Mouse (Mus musculus) intestine, embryonic 15.5 days (tissue): Measurements from ENCODE around the gene Idh3a. TPM values are rescaled to one million over a fixed set of nuclear protein-coding genes. Genes with fewer than 3 reads are reported as not detected.

Source experiments
- ATAC-seq: fragments of 200-750 bp; cut with Nextera tagmentation; 2 replicates; pipeline ENCODE4 v1.8.0; 2017; ENCODE audit warnings: moderate TSS enrichment, moderate library complexity
- H3K27ac ChIP-seq: fragments of 300-500 bp; sonication (generic); 2 replicates; pipeline ENCODE4 v1.5.1; 2015; ENCODE audit warnings: mild to moderate bottlenecking, inconsistent platforms
- H3K27me3 ChIP-seq: fragments of 300-500 bp; sonication (generic); replicated peaks from 2 replicates; pipeline ENCODE4 v1.6.1; 2015; ENCODE audit warnings: inconsistent platforms
- H3K36me3 ChIP-seq: fragments of 300-500 bp; sonication (generic); 2 replicates; pipeline ENCODE4 v1.6.1; 2015; ENCODE audit warnings: inconsistent platforms
- H3K4me1 ChIP-seq: fragments of 300-500 bp; sonication (generic); replicated peaks from 2 replicates; pipeline ENCODE4 v1.6.1; 2015; ENCODE audit warnings: inconsistent platforms
- H3K4me2 ChIP-seq: fragments of 300-500 bp; sonication (generic); replicated peaks from 2 replicates; pipeline ENCODE4 v1.6.1; 2015; ENCODE audit warnings: mild to moderate bottlenecking, inconsistent platforms
- H3K4me3 ChIP-seq: fragments of 300-500 bp; sonication (generic); replicated peaks from 2 replicates; pipeline ENCODE4 v1.5.1; 2015; ENCODE audit warnings: inconsistent platforms
- H3K9ac ChIP-seq: fragments of 300-500 bp; sonication (generic); 2 replicates; pipeline ENCODE4 v1.6.1; 2015; ENCODE audit warnings: inconsistent platforms
- H3K9me3 ChIP-seq: fragments of 300-500 bp; sonication (generic); 2 replicates; pipeline ENCODE4 v1.6.1; 2016; ENCODE audit warnings: inconsistent platforms
- WGBS: fragments of 180-500 bp; shearing (Covaris S2); methylation state at CpG from one replicate; pipeline ENCODE4 v1.1.7; 2015; 5-methylcytosine and 5-hydroxymethylcytosine counted together
- polyA plus RNA-seq: library from polyadenylated mRNA; unstranded; fragments of >200 nt; fragmentation: Nextera tagmentation; extraction: Ambion mirVana; gene quantifications from 2 replicates; pipeline ENCODE4 v1.2.1, GENCODE M21; 2015

The Idh3a gene
- polyA plus RNA-seq: 194 and 206 TPM in 2 replicates

GRCm38 (mm10) chr9:54586199-54587061 is at the start of gene Idh3a:
Gene Idh3a, plus strand, starts transcription at chr9:54586334.
- WGBS: under 1% methylated on average over 73 of the region's 73 CpGs
- Histone ChIP-seq H3K4me1 (0 out of 2 replicates have a peak, but pooled peaks cover 7% of the 10 kb centered on the region), H3K36me3 (no peaks in the 10 kb centered on the region; the same call in 1 of the 2 replicates), H3K27me3 (no peaks in the 10 kb centered on the region), H3K9ac (peak within 1 kb of the TSS; percentile 87), H3K4me2 (peak within 1 kb of the TSS; percentile 70), H3K4me3 (peak within 1 kb of the TSS; percentile 96), H3K9me3 (no peaks in the 10 kb centered on the region), H3K27ac (peak within 1 kb of the TSS; percentile 13; the same call in 1 of the 2 replicates)
- peak; percentile 99 for ATAC-seq

GRCm38 (mm10) chr9:54537030-54537429 is 49.1 kb upstream of the Idh3a start:
- no peak for ATAC-seq
- Histone ChIP-seq H3K4me1 (no peaks in the 10 kb centered on the region), H3K27me3 (no peaks in the 10 kb centered on the region), H3K4me3 (no peak overlapping the region), H3K9ac (no peak overlapping the region), H3K27ac (no peak overlapping the region), H3K9me3 (no peaks in the 10 kb centered on the region), H3K4me2 (no peak overlapping the region), H3K36me3 (no peaks in the 10 kb centered on the region)
- WGBS: 54% methylated on average over 4 of the region's 4 CpGs

DNA sequence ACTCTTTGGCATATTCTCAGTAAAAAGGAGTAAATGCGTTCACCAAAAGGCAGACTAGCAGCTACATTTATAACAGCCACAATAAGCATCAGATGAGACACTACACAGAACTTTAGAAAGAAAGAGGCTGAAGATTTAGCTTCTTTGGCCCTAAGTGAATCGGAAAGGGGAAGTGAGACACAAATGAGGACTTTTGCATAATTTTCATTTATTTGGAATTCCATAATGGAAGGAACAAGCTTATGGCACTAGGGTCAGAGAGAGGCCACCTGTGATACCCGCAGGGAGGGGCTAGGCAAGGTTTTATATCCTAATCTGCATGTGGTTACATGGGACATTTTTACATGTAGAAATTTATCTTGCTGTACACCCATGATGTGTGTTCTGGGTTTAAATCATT is 48.7 kb upstream of the Idh3a start:
- Histone ChIP-seq H3K9me3 (no peaks in the 10 kb centered on the region), H3K4me3 (no peak overlapping the region), H3K9ac (no peak overlapping the region), H3K4me2 (no peak overlapping the region), H3K4me1 (no peaks in the 10 kb centered on the region), H3K27ac (no peak overlapping the region), H3K36me3 (no peaks in the 10 kb centered on the region), H3K27me3 (no peaks in the 10 kb centered on the region)
- ATAC-seq: no peak
- 68% methylated on average over 3 of the region's 3 CpGs for WGBS

DNA sequence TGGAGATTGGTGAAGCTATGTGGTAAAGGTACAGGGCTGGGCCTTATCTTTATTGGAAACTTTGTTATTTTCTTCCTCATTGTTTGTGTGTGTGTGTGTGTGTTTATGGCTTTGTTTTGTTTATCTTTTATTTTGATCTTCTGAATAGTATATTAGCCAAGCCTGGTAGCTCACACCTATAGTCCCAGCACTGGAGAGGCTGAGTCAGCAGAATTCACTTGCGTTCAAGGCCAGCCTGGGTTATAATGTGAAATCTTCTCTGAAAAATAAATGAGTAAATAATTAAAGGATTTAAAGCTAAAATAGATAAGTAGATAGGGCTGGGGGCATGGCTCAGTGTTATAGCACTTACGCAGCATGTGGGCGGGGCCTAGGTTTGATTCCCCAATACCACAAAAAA is 47.9 kb upstream of the Idh3a start:
- ATAC-seq: no peak
- no peaks in the 10 kb centered on the region for H3K9me3 ChIP-seq
- H3K4me3 ChIP-seq: no peak overlapping the region
- no peak overlapping the region for H3K27ac ChIP-seq
- H3K27me3 ChIP-seq: no peaks in the 10 kb centered on the region
- no peak overlapping the region for H3K9ac ChIP-seq
- H3K4me2 ChIP-seq: no peak overlapping the region
- WGBS: 93% methylated on average over 3 of the region's 3 CpGs
- no peaks in the 10 kb centered on the region for H3K36me3 ChIP-seq
- no peaks in the 10 kb centered on the region for H3K4me1 ChIP-seq

- no peak within 1 kb of the TSS for H3K27ac ChIP-seq
- ATAC-seq: no peak
- H3K4me2 ChIP-seq: no peak within 1 kb of the TSS
- no peaks in the 10 kb centered on the region for H3K9me3 ChIP-seq
- H3K9ac ChIP-seq: no peak within 1 kb of the TSS
- WGBS: 91% methylated on average over 14 of the region's 14 CpGs
- no peaks in the 10 kb centered on the region for H3K36me3 ChIP-seq
- H3K27me3 ChIP-seq: no peaks in the 10 kb centered on the region
- no peaks in the 10 kb centered on the region for H3K4me1 ChIP-seq
- H3K4me3 ChIP-seq: no peak within 1 kb of the TSS
Observed at GRCm38 (mm10) chr9:54538684-54539083, 47.5 kb upstream of the Idh3a start, which contains the start of gene Sh2d7. Gene Sh2d7, plus strand, starts transcription at chr9:54538984.

DNA sequence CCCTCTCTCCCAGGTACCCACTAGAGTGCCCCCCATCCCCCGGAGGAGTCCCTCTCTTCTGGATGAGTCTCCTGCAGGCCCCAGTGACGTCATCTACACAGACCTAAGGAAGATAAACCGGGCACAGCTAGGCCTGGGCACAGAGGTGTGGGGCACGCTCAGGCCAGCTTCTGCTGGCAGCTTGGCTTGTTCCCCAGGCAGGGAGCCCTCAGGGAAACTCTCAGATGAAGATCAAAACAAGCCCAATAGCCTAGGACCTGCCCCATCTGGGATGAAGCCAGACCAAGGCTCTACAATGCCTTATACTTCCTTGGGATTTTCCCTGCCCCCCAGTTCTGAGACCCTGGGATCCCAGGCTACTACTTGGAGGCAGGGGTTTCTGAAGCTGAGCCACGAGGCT is 45.3 kb upstream of the Idh3a start:
- H3K4me2 ChIP-seq: no peak overlapping the region
- no peak overlapping the region for H3K27ac ChIP-seq
- H3K27me3 ChIP-seq: no peaks in the 10 kb centered on the region
- WGBS: 72% methylated on average over 5 of the region's 5 CpGs
- H3K4me3 ChIP-seq: no peak overlapping the region
- no peak overlapping the region for H3K9ac ChIP-seq
- H3K9me3 ChIP-seq: no peaks in the 10 kb centered on the region
- H3K36me3 ChIP-seq: no peaks in the 10 kb centered on the region
- no peaks in the 10 kb centered on the region for H3K4me1 ChIP-seq
- ATAC-seq: no peak

- H3K9me3 ChIP-seq: no peaks in the 10 kb centered on the region
- no peaks in the 10 kb centered on the region for H3K4me1 ChIP-seq
- H3K4me2 ChIP-seq: no peak overlapping the region
- no peak overlapping the region for H3K9ac ChIP-seq
- WGBS: 89% methylated on average over 9 of the region's 9 CpGs
- no peaks in the 10 kb centered on the region for H3K36me3 ChIP-seq
- no peaks in the 10 kb centered on the region for H3K27me3 ChIP-seq
- H3K4me3 ChIP-seq: no peak overlapping the region
- H3K27ac ChIP-seq: no peak overlapping the region
- no peak for ATAC-seq
Observed at GRCm38 (mm10) chr9:54544212-54544953, 41.8 kb upstream of the Idh3a start.

- Histone ChIP-seq H3K9me3 (no peaks in the 10 kb centered on the region), H3K27me3 (no peaks in the 10 kb centered on the region), H3K4me3 (no peak overlapping the region), H3K27ac (no peak overlapping the region), H3K9ac (no peak overlapping the region), H3K36me3 (no peaks in the 10 kb centered on the region), H3K4me1 (no peaks in the 10 kb centered on the region), H3K4me2 (no peak overlapping the region)
- ATAC-seq: no peak
- WGBS: 95% methylated on average over 4 of the region's 4 CpGs
Observed at GRCm38 (mm10) chr9:54544954-54545315, 41.2 kb upstream of the Idh3a start.

- Histone ChIP-seq H3K36me3 (no peaks in the 10 kb centered on the region), H3K27me3 (no peaks in the 10 kb centered on the region), H3K4me3 (no peak overlapping the region), H3K4me1 (no peaks in the 10 kb centered on the region), H3K27ac (no peak overlapping the region), H3K9ac (no peak overlapping the region), H3K4me2 (no peak overlapping the region), H3K9me3 (no peaks in the 10 kb centered on the region)
- WGBS: 18% methylated on average over 5 of the region's 5 CpGs
- ATAC-seq: no peak
Observed at GRCm38 (mm10) chr9:54547536-54547935, 38.6 kb upstream of the Idh3a start.

GRCm38 (mm10) chr9:54549433-54549832 is 36.7 kb upstream of the Idh3a start:
- no peaks in the 10 kb centered on the region for H3K36me3 ChIP-seq
- H3K4me2 ChIP-seq: no peak overlapping the region
- H3K9ac ChIP-seq: no peak overlapping the region
- H3K27ac ChIP-seq: no peak overlapping the region
- H3K9me3 ChIP-seq: no peaks in the 10 kb centered on the region
- H3K4me3 ChIP-seq: no peak overlapping the region
- ATAC-seq: no peak
- no peaks in the 10 kb centered on the region for H3K27me3 ChIP-seq
- 91% methylated on average over 6 of the region's 6 CpGs for WGBS
- H3K4me1 ChIP-seq: no peaks in the 10 kb centered on the region

GRCm38 (mm10) chr9:54552409-54552808 is 33.7 kb upstream of the Idh3a start:
- no peaks in the 10 kb centered on the region for H3K4me1 ChIP-seq
- 31% methylated on average over 5 of the region's 5 CpGs for WGBS
- no peak overlapping the region for H3K27ac ChIP-seq
- no peaks in the 10 kb centered on the region for H3K36me3 ChIP-seq
- H3K27me3 ChIP-seq: no peaks in the 10 kb centered on the region
- no peaks in the 10 kb centered on the region for H3K9me3 ChIP-seq
- ATAC-seq: peak; percentile 74
- no peak overlapping the region; the same call in 1 of the 2 replicates for H3K9ac ChIP-seq
- no peak overlapping the region for H3K4me2 ChIP-seq
- no peak overlapping the region for H3K4me3 ChIP-seq

DNA sequence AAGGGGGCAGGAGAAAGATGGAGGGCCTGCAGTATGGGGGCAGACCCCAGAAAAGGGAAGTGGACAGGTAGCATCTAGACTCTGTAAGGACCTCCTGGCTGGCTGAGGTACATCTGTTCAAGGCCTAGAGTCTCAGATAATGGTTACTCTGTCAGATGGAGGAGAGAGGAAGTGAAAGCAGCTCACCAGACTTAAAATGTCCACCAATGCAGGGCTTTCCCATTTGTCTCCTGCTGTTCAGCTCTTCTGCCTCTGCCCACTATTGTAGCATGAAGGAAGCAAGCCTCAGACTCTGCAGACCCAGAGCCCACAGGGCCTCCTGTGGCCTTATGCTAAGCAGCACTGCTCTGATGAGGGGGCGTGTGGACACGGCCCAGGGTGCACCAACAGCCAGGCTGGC is 31.1 kb upstream of the Idh3a start:
- no peak for ATAC-seq
- WGBS: 78% methylated on average over 2 of the region's 2 CpGs

More for the DNA sequence above, 31.1 kb upstream of the Idh3a start:
- H3K9ac ChIP-seq: no peak overlapping the region
- H3K4me1 ChIP-seq: no peaks in the 10 kb centered on the region; the same call in 1 of the 2 replicates
- H3K4me2 ChIP-seq: no peak overlapping the region
- no peak overlapping the region for H3K27ac ChIP-seq
- H3K4me3 ChIP-seq: no peak overlapping the region
- no peaks in the 10 kb centered on the region for H3K36me3 ChIP-seq
- H3K27me3 ChIP-seq: no peaks in the 10 kb centered on the region
- no peaks in the 10 kb centered on the region for H3K9me3 ChIP-seq
